Mouse (Mus musculus): ENCODE results near the gene Abhd14a. TPM values are rescaled to one million over a fixed set of nuclear protein-coding genes. Genes with fewer than 3 reads are reported as not detected.

The Abhd14a gene
- total RNA-seq, 1 experiment from 2014 or later, result 22.5 TPM

DNA sequence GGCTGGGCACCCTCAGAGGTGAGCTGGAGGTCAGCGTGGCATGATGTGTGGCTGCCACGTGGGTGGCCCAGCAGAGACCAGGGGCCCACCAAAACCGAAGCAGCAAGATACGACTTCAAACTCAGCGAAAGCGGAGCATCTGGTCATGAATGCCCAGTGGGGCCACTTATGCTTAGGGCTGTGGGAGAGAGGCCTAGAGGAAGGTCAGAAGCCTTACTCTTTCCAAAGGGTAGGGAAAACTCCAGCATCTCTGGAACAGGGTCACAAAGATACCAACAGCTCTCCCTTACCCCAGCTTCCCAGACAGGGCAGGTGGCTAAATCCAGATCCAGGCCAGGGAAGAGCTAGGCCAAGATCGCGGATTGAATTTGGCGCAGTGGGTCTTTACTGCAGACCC is 9.7 kb upstream of the Abhd14a start:
- no peak for ATAC-seq (replicated peaks in 1 of 2; ENCODE audit: insufficient read depth in 1 of 2, low FRiP score in 2 of 2, low TSS enrichment in 1 of 2, low read depth in 1 of 2, poor library complexity in 2 of 2, severe bottlenecking in 2 of 2)

- no peak for ATAC-seq (replicated peaks in 1 of 2; ENCODE audit: insufficient read depth in 1 of 2, low FRiP score in 2 of 2, low TSS enrichment in 1 of 2, low read depth in 1 of 2, poor library complexity in 2 of 2, severe bottlenecking in 2 of 2)
Measured at GRCm38 (mm10) chr9:106456325-106457162, 9.1 kb upstream of the Abhd14a start.

GRCm38 (mm10) chr9:106454888-106455681 is 7.6 kb upstream of the Abhd14a start:
- no peak for ATAC-seq (replicated peaks in 1 of 2; ENCODE audit: insufficient read depth in 1 of 2, low FRiP score in 2 of 2, low TSS enrichment in 1 of 2, low read depth in 1 of 2, poor library complexity in 2 of 2, severe bottlenecking in 2 of 2)

GRCm38 (mm10) chr9:106454071-106454761 is 6.7 kb upstream of the Abhd14a start:
- ATAC-seq (replicated peaks in 1 of 2; ENCODE audit: insufficient read depth in 1 of 2, low FRiP score in 2 of 2, low TSS enrichment in 1 of 2, low read depth in 1 of 2, poor library complexity in 2 of 2, severe bottlenecking in 2 of 2), result no peak

DNA sequence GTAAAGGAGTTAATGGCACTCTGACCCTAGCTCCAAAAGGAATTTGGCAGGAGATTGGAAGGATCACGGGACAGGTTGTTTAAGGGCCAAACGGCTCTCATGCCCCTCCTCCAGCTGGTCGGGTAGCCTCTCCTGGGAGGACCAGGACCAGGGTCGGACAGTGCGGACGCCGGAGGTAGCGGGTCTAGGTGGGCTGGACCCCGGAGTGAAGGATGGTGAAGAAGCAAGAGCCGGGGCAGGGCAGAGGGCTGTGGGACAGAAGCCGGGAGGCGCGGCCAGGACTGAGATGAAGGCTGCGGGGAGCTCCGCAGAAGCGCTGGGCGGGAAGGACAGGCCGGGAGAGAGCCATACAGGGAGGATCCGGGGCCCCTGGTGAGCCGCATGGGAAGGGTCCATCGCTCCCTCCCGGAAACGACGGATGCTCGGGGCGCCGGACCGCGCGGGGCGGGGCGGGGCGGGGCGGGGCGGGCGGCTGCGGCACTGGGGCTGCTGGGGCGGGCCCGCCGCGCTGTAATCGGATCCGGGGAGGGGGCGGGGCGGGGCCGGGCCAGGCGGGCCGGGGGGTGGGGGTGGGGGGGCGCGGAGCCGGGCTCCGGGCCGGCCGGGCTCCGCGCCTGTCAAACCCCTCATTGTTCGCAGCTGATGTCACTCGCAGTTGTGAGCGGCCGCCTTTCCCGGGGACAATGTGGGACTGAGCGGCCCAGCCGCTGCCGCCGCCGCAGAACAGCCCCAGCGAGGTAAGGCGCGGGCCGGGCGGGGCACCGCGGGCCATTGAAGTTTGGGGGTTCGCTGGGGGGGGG is 6.0 kb upstream of the Abhd14a start, which contains the start of gene Pcbp4:
Gene Pcbp4, plus strand, starts transcription at position 21 of the 800 bp plus-strand sequence.
- peak; percentile 21 to 29; a peak in 3 of 4 replicates for ATAC-seq (replicated peaks in 1 of 2; ENCODE audit: insufficient read depth in 1 of 2, low FRiP score in 2 of 2, low TSS enrichment in 1 of 2, low read depth in 1 of 2, poor library complexity in 2 of 2, severe bottlenecking in 2 of 2)

DNA sequence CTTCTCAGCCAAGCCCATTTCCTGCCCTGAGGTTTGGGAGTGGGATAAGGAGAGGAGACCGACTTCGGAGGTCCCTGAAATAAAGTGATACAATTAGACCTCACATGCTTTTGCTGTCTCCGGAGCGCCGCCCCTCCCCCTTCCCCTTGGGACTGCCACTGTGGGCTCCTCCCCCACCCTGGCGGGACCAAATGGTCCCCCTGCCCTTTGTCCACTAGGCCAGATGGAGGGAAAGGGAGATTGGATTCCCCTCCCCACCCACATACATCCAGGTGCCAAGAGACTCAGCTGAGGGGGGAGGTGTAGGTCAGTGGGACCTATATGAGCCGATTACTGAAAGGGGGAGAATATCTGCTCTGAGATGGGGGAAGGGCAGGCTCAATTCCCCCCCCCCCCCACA is 5.3 kb upstream of the Abhd14a start:
- ATAC-seq (replicated peaks in 1 of 2; ENCODE audit: insufficient read depth in 1 of 2, low FRiP score in 2 of 2, low TSS enrichment in 1 of 2, low read depth in 1 of 2, poor library complexity in 2 of 2, severe bottlenecking in 2 of 2), result no peak

DNA sequence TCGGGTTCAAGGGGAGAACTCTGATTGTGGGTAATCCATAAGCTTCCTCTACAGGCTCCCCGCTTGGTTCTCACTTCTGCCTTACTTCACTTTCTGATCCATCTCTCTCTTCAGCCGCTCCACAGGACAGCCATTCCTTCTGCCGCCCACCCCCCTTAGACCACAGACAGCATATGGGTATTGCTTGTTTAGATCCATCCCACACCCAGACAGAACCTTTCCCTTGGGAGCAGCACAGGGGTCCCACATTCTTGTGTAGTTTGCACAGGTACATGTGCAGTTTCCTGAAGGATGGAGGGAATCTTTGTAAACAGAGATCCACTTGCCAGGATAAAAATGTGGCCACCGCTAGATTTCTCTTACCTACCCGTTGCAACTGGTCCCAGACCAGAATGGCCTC is 4.9 kb upstream of the Abhd14a start:
- no peak for ATAC-seq (replicated peaks in 1 of 2; ENCODE audit: insufficient read depth in 1 of 2, low FRiP score in 2 of 2, low TSS enrichment in 1 of 2, low read depth in 1 of 2, poor library complexity in 2 of 2, severe bottlenecking in 2 of 2)

DNA sequence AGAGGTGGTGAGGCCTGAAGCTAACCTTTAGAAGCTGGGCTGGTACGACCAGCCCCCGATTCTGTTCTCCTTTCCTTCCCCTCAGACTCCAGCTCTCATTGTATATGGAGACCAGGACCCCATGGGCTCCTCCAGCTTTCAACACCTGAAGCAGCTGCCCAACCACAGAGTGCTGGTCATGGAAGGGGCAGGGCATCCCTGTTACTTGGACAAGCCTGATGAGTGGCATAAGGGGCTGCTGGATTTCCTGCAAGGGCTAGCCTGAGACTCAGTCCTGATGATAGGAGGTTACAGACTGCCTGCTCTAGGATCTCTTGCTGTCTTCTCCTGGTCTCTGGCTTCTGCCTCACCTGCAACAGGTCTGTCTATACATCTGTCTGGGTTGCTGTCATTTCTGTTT is 4.4 kb upstream of the Abhd14a start:
- ATAC-seq (replicated peaks in 1 of 2; ENCODE audit: insufficient read depth in 1 of 2, low FRiP score in 2 of 2, low TSS enrichment in 1 of 2, low read depth in 1 of 2, poor library complexity in 2 of 2, severe bottlenecking in 2 of 2), result no peak

GRCm38 (mm10) chr9:106451298-106451697 is 3.8 kb upstream of the Abhd14a start:
- ATAC-seq (replicated peaks in 1 of 2; ENCODE audit: insufficient read depth in 1 of 2, low FRiP score in 2 of 2, low TSS enrichment in 1 of 2, low read depth in 1 of 2, poor library complexity in 2 of 2, severe bottlenecking in 2 of 2), result no peak

- no peak for ATAC-seq (replicated peaks in 1 of 2; ENCODE audit: insufficient read depth in 1 of 2, low FRiP score in 2 of 2, low TSS enrichment in 1 of 2, low read depth in 1 of 2, poor library complexity in 2 of 2, severe bottlenecking in 2 of 2)
Measured at GRCm38 (mm10) chr9:106450661-106451060, 3.2 kb upstream of the Abhd14a start.

DNA sequence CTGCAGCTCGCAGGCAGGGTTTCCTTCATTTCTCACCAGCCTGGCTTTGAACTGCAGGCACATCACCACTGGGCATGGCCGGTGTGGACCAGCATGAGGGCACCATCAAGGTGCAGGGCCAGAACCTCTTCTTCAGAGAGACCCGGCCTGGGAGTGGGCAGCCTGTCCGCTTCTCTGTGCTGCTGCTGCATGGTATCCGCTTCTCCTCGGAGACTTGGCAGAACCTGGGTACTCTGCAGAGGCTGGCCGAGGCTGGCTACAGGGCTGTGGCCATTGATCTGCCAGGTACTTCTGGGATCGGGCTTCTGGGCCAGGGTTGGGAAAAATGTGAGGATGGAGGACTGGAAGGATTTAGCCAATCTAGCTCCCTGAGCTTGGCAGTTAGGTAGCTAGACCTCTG is 2.5 kb upstream of the Abhd14a start:
- no peak for ATAC-seq (replicated peaks in 1 of 2; ENCODE audit: insufficient read depth in 1 of 2, low FRiP score in 2 of 2, low TSS enrichment in 1 of 2, low read depth in 1 of 2, poor library complexity in 2 of 2, severe bottlenecking in 2 of 2)

GRCm38 (mm10) chr9:106448498-106449031 is 1.1 kb upstream of the Abhd14a start:
- ATAC-seq (replicated peaks in 1 of 2; ENCODE audit: insufficient read depth in 1 of 2, low FRiP score in 2 of 2, low TSS enrichment in 1 of 2, low read depth in 1 of 2, poor library complexity in 2 of 2, severe bottlenecking in 2 of 2), result peak; percentile 73 to 78

GRCm38 (mm10) chr9:106447951-106448350 is 473 bp upstream of the Abhd14a start:
- no peak for ATAC-seq (replicated peaks in 1 of 2; ENCODE audit: insufficient read depth in 1 of 2, low FRiP score in 2 of 2, low TSS enrichment in 1 of 2, low read depth in 1 of 2, poor library complexity in 2 of 2, severe bottlenecking in 2 of 2)

GRCm38 (mm10) chr9:106444836-106445235 is 2.6 kb downstream of the Abhd14a start:
- ATAC-seq (replicated peaks in 1 of 2; ENCODE audit: insufficient read depth in 1 of 2, low FRiP score in 2 of 2, low TSS enrichment in 1 of 2, low read depth in 1 of 2, poor library complexity in 2 of 2, severe bottlenecking in 2 of 2), result no peak

GRCm38 (mm10) chr9:106442680-106443079 is 4.8 kb downstream of the Abhd14a start:
- ATAC-seq (replicated peaks in 1 of 2; ENCODE audit: insufficient read depth in 1 of 2, low FRiP score in 2 of 2, low TSS enrichment in 1 of 2, low read depth in 1 of 2, poor library complexity in 2 of 2, severe bottlenecking in 2 of 2), result no peak

DNA sequence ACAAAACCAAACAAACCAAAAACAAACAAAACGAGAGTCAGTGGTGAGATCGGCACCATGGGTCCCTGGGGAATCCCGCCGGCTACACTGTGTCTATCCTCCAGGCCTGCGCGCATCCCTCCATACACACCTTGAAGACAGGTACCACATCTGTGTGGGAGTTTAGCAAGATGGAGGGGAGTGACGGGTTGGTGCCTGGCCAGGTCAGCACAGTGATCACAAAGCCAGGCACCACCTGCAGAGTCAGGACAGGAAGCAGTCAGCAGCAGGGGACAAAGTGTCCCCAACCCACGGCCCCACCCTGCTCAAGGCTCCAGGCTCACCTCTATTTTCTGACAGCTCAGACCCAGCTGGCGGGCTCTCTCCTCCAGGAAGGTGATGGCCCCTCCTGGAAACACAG is 10.9 kb downstream of the Abhd14a start:
- no peak for ATAC-seq (replicated peaks in 1 of 2; ENCODE audit: insufficient read depth in 1 of 2, low FRiP score in 2 of 2, low TSS enrichment in 1 of 2, low read depth in 1 of 2, poor library complexity in 2 of 2, severe bottlenecking in 2 of 2)

GRCm38 (mm10) chr9:106433389-106433788 is 14.1 kb downstream of the Abhd14a start:
- ATAC-seq (replicated peaks in 1 of 2; ENCODE audit: insufficient read depth in 1 of 2, low FRiP score in 2 of 2, low TSS enrichment in 1 of 2, low read depth in 1 of 2, poor library complexity in 2 of 2, severe bottlenecking in 2 of 2), result no peak
